Mouse (Mus musculus): ENCODE results near the gene Flna. TPM values are rescaled to one million over a fixed set of nuclear protein-coding genes. Genes with fewer than 3 reads are reported as not detected.

Gene Flna
- polyA plus RNA-seq, 1 experiment, result 568 TPM

DNA sequence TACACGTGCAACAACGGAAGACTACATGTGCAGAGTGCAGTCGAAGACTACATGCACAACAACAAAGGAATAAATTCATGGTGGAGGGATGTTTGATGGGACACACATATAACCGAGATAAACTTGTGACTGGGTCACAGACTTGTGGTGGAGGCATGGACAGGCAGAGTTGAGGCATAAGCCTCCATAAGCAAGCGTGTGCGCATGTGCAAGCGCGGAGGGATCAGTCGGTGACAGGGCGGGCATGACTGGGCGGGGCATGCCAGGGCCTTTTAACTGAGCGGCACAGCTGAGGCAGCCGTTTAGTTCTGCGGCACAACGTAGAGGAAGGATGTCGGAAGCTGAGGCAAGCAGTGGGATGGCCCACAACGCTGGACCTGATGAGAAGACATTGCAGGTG is 72.7 kb downstream of the Flna start, which contains the start of gene Tktl1:
TSS of gene Tktl1 (plus strand) at position 301 of the 400 bp plus-strand sequence.
- no peak for TF ChIP-seq CTCF (IDR thresholded peaks at IDR 0.05; ENCODE audit: extremely low read depth, insufficient read depth, insufficient read length, insufficient replicate concordance)
- no peak for TF ChIP-seq POLR2A (IDR thresholded peaks at IDR 0.05; ENCODE audit: low read depth, low read length)
- Histone ChIP-seq H3K4me3 (ENCODE audit: extremely low read depth, insufficient read depth, insufficient read length) (no peak within 1 kb of the TSS), H3K27me3 (ENCODE audit: control insufficient read depth, insufficient read depth, low read length) (no peaks in the 10 kb centered on the region), H3K27ac (ENCODE audit: insufficient read depth, low read length) (no peak within 1 kb of the TSS), H3K4me1 (ENCODE audit: control insufficient read depth, insufficient read depth, insufficient read length) (no peaks in the 10 kb centered on the region), H3K36me3 (ENCODE audit: control insufficient read depth, insufficient read depth, low read length) (no peaks in the 10 kb centered on the region)
- no peak for DNase-seq (ENCODE audit: low read depth in 1 of 2, low spot score in 2 of 2)
- WGBS, result 89% methylated on average over 17 of the region's 17 CpGs

Other genes starting within 250 kb of the Flna start
- 159 and 239 TPM in 2 replicates for gene Irak1, start 225.9 kb downstream of the Flna start, polyA plus RNA-seq (2012; rRNA removed)
- not detected in 2 replicates for gene Opn1mw, start 122.4 kb downstream of the Flna start, polyA plus RNA-seq (2012; rRNA removed)
- gene Mecp2, start 114.5 kb downstream of the Flna start, polyA plus RNA-seq (2012; rRNA removed), result 5.5 and 6.1 TPM in 2 replicates
- not detected in 2 replicates for gene Tex28, start 82.0 kb downstream of the Flna start, polyA plus RNA-seq (2012; rRNA removed)
- gene Tktl1, start 72.6 kb downstream of the Flna start, polyA plus RNA-seq (2012; rRNA removed), result 0.07 and 0.11 TPM in 2 replicates
- 41.6 and 54.5 TPM in 2 replicates for gene Emd, start 4.9 kb upstream of the Flna start, polyA plus RNA-seq (2012; rRNA removed)
- gene Rpl10, start 21.0 kb upstream of the Flna start, polyA plus RNA-seq (2012; rRNA removed), result 1,039 and 1,194 TPM in 2 replicates
- 87.5 and 113 TPM in 2 replicates for gene Taz, start 32.1 kb upstream of the Flna start, polyA plus RNA-seq (2012; rRNA removed)
- gene Dnase1l1, start 32.5 kb upstream of the Flna start, polyA plus RNA-seq (2012; rRNA removed), result 12.0 and 14.0 TPM in 2 replicates
- gene Atp6ap1, start 47.3 kb upstream of the Flna start, polyA plus RNA-seq (2012; rRNA removed), result 267 and 342 TPM in 2 replicates
- gene Gdi1, start 55.2 kb upstream of the Flna start, polyA plus RNA-seq (2012; rRNA removed), result 182 and 192 TPM in 2 replicates
- gene Fam50a, start 63.2 kb upstream of the Flna start, polyA plus RNA-seq (2012; rRNA removed), result 13.4 and 14.5 TPM in 2 replicates
- gene Plxna3, start 79.2 kb upstream of the Flna start, polyA plus RNA-seq (2012; rRNA removed), result 12.1 and 12.3 TPM in 2 replicates
- gene Lage3, start 103.8 kb upstream of the Flna start, polyA plus RNA-seq (2012; rRNA removed), result 28.1 and 29.0 TPM in 2 replicates
- gene Ubl4a, start 123.4 kb upstream of the Flna start, polyA plus RNA-seq (2012; rRNA removed), result 24.1 and 24.5 TPM in 2 replicates
- gene Slc10a3, start 123.5 kb upstream of the Flna start, polyA plus RNA-seq (2012; rRNA removed), result 14.0 and 15.0 TPM in 2 replicates
- 25.4 and 32.9 TPM in 2 replicates for gene Fam3a, start 143.5 kb upstream of the Flna start, polyA plus RNA-seq (2012; rRNA removed)
- 10.1 and 14.7 TPM in 2 replicates for gene Ikbkg, start 143.5 kb upstream of the Flna start, polyA plus RNA-seq (2012; rRNA removed)
- gene G6pdx, start 179.4 kb upstream of the Flna start, polyA plus RNA-seq (2012; rRNA removed), result 18.9 and 19.7 TPM in 2 replicates
- not detected in 2 replicates for gene Gm6880, start 231.6 kb upstream of the Flna start, polyA plus RNA-seq (2012; rRNA removed)

All from spleen, adult 2 months (tissue).